Mouse (Mus musculus): Measurements from ENCODE around the gene Tmem50b. TPM values are rescaled to one million over a fixed set of nuclear protein-coding genes. Genes with fewer than 3 reads are reported as not detected.
"Not testable (repeated sequence)": the region's sequence is repeated elsewhere in the genome, so short reads cannot be mapped to it uniquely, and the experiment has no call there.

Tmem50b gene
- polyA plus RNA-seq (2014; fragmentation: Nextera tagmentation; extraction: Ambion mirVana), result 113 and 118 TPM in 2 replicates

- Histone ChIP-seq H3K9me3 (ENCODE audit: control insufficient read depth, low read length) (no peaks in the 10 kb centered on the region), H3K9ac (replicated peaks; ENCODE audit: low read depth, low read length) (peak within 1 kb of the TSS; percentile 78), H3K4me3 (ENCODE audit: low read depth, low read length) (peak within 1 kb of the TSS; percentile 89), H3K4me2 (ENCODE audit: low read depth, low read length) (peak within 1 kb of the TSS; percentile 80), H3K4me1 (ENCODE audit: control insufficient read depth, insufficient read depth, low read length) (peaks cover 8% of the 10 kb centered on the region; the same call in 1 of the 2 replicates), H3K36me3 (ENCODE audit: control insufficient read depth, insufficient read depth, low read length) (no peaks in the 10 kb centered on the region), H3K27me3 (ENCODE audit: control insufficient read depth, insufficient read depth, low read length) (no peaks in the 10 kb centered on the region; the same call in 1 of the 2 replicates), H3K27ac (ENCODE audit: low read depth, low read length) (peak within 1 kb of the TSS; percentile 76)
- 2% methylated on average over 31 of the region's 34 CpGs for WGBS
- ATAC-seq (ENCODE audit: low read depth), result peak; percentile 99
Measured at GRCm38 (mm10) chr16:91597672-91598010, at the start of gene Tmem50b. Tmem50b (minus strand) TSS chr16:91597800.

GRCm38 (mm10) chr16:91646681-91647419 is 49.2 kb upstream of the Tmem50b start, which contains the start of gene Gart:
Gart (minus strand) TSS chr16:91646952.
- under 1% methylated on average over 59 of the region's 59 CpGs for WGBS
- ATAC-seq (ENCODE audit: low read depth), result peak; percentile 87
- peak within 1 kb of the TSS; percentile 85 for H3K9ac ChIP-seq (replicated peaks; ENCODE audit: low read depth, low read length)
- H3K9me3 ChIP-seq (ENCODE audit: control insufficient read depth, low read length), result no peaks in the 10 kb centered on the region
- H3K27me3 ChIP-seq (ENCODE audit: control insufficient read depth, insufficient read depth, low read length), result no peaks in the 10 kb centered on the region
- peak within 1 kb of the TSS; percentile 87 for H3K4me2 ChIP-seq (ENCODE audit: low read depth, low read length)
- H3K36me3 ChIP-seq (ENCODE audit: control insufficient read depth, insufficient read depth, low read length), result peaks cover 4% of the 10 kb centered on the region; the same call in 1 of the 2 replicates
- H3K4me3 ChIP-seq (ENCODE audit: low read depth, low read length), result peak within 1 kb of the TSS; percentile 80
- peaks cover 12% of the 10 kb centered on the region for H3K4me1 ChIP-seq (ENCODE audit: control insufficient read depth, insufficient read depth, low read length)
- peak within 1 kb of the TSS; percentile 97 for H3K27ac ChIP-seq (ENCODE audit: low read depth, low read length)

- under 1% methylated on average over 11 of the region's 11 CpGs for WGBS
- peak overlapping the region; percentile 80 for H3K4me3 ChIP-seq (ENCODE audit: low read depth, low read length)
- H3K36me3 ChIP-seq (ENCODE audit: control insufficient read depth, insufficient read depth, low read length), result peaks cover 7% of the 10 kb centered on the region; the same call in 1 of the 2 replicates
- H3K4me2 ChIP-seq (ENCODE audit: low read depth, low read length), result peak overlapping the region; percentile 87
- H3K9ac ChIP-seq (replicated peaks; ENCODE audit: low read depth, low read length), result peak overlapping the region; percentile 85; the same call in 1 of the 2 replicates
- ATAC-seq (ENCODE audit: low read depth), result no peak
- H3K27me3 ChIP-seq (ENCODE audit: control insufficient read depth, insufficient read depth, low read length), result no peaks in the 10 kb centered on the region
- H3K4me1 ChIP-seq (ENCODE audit: control insufficient read depth, insufficient read depth, low read length), result peaks cover 12% of the 10 kb centered on the region
- peak overlapping the region; percentile 97; the same call in 1 of the 2 replicates for H3K27ac ChIP-seq (ENCODE audit: low read depth, low read length)
- no peaks in the 10 kb centered on the region for H3K9me3 ChIP-seq (ENCODE audit: control insufficient read depth, low read length)
Measured at GRCm38 (mm10) chr16:91645995-91646602, 48.5 kb upstream of the Tmem50b start.

GRCm38 (mm10) chr16:91645420-91645819 is 47.8 kb upstream of the Tmem50b start:
- H3K4me3 ChIP-seq (ENCODE audit: low read depth, low read length); H3K9ac ChIP-seq (replicated peaks; ENCODE audit: low read depth, low read length); ATAC-seq (ENCODE audit: low read depth); H3K4me2 ChIP-seq (ENCODE audit: low read depth, low read length); H3K27ac ChIP-seq (ENCODE audit: low read depth, low read length); H3K27me3 ChIP-seq (ENCODE audit: control insufficient read depth, insufficient read depth, low read length); H3K9me3 ChIP-seq (ENCODE audit: control insufficient read depth, low read length); H3K36me3 ChIP-seq (ENCODE audit: control insufficient read depth, insufficient read depth, low read length): not testable (repeated sequence)
- peaks cover 12% of the 10 kb centered on the region for H3K4me1 ChIP-seq (ENCODE audit: control insufficient read depth, insufficient read depth, low read length)
- no CpG with 5 or more reads among the region's 2 CpGs for WGBS

GRCm38 (mm10) chr16:91644901-91645300 is 47.3 kb upstream of the Tmem50b start:
- Histone ChIP-seq H3K4me1 (ENCODE audit: control insufficient read depth, insufficient read depth, low read length) (peaks cover 9% of the 10 kb centered on the region), H3K9me3 (ENCODE audit: control insufficient read depth, low read length) (no peaks in the 10 kb centered on the region), H3K27me3 (ENCODE audit: control insufficient read depth, insufficient read depth, low read length) (no peaks in the 10 kb centered on the region), H3K9ac (replicated peaks; ENCODE audit: low read depth, low read length) (no peak overlapping the region), H3K27ac (ENCODE audit: low read depth, low read length) (no peak overlapping the region), H3K36me3 (ENCODE audit: control insufficient read depth, insufficient read depth, low read length) (peaks cover 10% of the 10 kb centered on the region; the same call in 1 of the 2 replicates), H3K4me2 (ENCODE audit: low read depth, low read length) (no peak overlapping the region), H3K4me3 (ENCODE audit: low read depth, low read length) (no peak overlapping the region)
- no peak for ATAC-seq (ENCODE audit: low read depth)
- WGBS, result 90% methylated on average over 2 of the region's 2 CpGs

- Histone ChIP-seq H3K4me2 (ENCODE audit: low read depth, low read length) (no peak overlapping the region), H3K27ac (ENCODE audit: low read depth, low read length) (no peak overlapping the region), H3K9me3 (ENCODE audit: control insufficient read depth, low read length) (no peaks in the 10 kb centered on the region), H3K36me3 (ENCODE audit: control insufficient read depth, insufficient read depth, low read length) (peaks cover 50% of the 10 kb centered on the region; the same call in 1 of the 2 replicates), H3K9ac (replicated peaks; ENCODE audit: low read depth, low read length) (no peak overlapping the region), H3K27me3 (ENCODE audit: control insufficient read depth, insufficient read depth, low read length) (no peaks in the 10 kb centered on the region), H3K4me1 (ENCODE audit: control insufficient read depth, insufficient read depth, low read length) (no peaks in the 10 kb centered on the region), H3K4me3 (ENCODE audit: low read depth, low read length) (no peak overlapping the region)
- WGBS, result 93% methylated on average over 8 of the region's 8 CpGs
- ATAC-seq (ENCODE audit: low read depth), result no peak
Measured at GRCm38 (mm10) chr16:91640171-91640570, 42.6 kb upstream of the Tmem50b start.

- 95% methylated on average over 2 of the region's 2 CpGs for WGBS
- H3K36me3 ChIP-seq (ENCODE audit: control insufficient read depth, insufficient read depth, low read length), result peaks cover 53% of the 10 kb centered on the region; the same call in 1 of the 2 replicates
- no peak overlapping the region for H3K4me2 ChIP-seq (ENCODE audit: low read depth, low read length)
- H3K4me1 ChIP-seq (ENCODE audit: control insufficient read depth, insufficient read depth, low read length), result no peaks in the 10 kb centered on the region
- no peak overlapping the region for H3K27ac ChIP-seq (ENCODE audit: low read depth, low read length)
- ATAC-seq (ENCODE audit: low read depth), result no peak
- H3K4me3 ChIP-seq (ENCODE audit: low read depth, low read length), result no peak overlapping the region
- no peaks in the 10 kb centered on the region for H3K9me3 ChIP-seq (ENCODE audit: control insufficient read depth, low read length)
- no peaks in the 10 kb centered on the region for H3K27me3 ChIP-seq (ENCODE audit: control insufficient read depth, insufficient read depth, low read length)
- H3K9ac ChIP-seq (replicated peaks; ENCODE audit: low read depth, low read length), result no peak overlapping the region
Measured at GRCm38 (mm10) chr16:91639636-91640035, 42.0 kb upstream of the Tmem50b start.

- WGBS, result 95% methylated on average over 5 of the region's 5 CpGs
- no peak for ATAC-seq (ENCODE audit: low read depth)
Measured at GRCm38 (mm10) chr16:91639161-91639560, 41.6 kb upstream of the Tmem50b start.

GRCm38 (mm10) chr16:91633641-91634040 is 36.0 kb upstream of the Tmem50b start:
- no peak overlapping the region for H3K4me2 ChIP-seq (ENCODE audit: low read depth, low read length)
- WGBS, result 93% methylated on average over 12 of the region's 12 CpGs
- H3K27me3 ChIP-seq (ENCODE audit: control insufficient read depth, insufficient read depth, low read length), result no peaks in the 10 kb centered on the region
- peaks cover 54% of the 10 kb centered on the region for H3K36me3 ChIP-seq (ENCODE audit: control insufficient read depth, insufficient read depth, low read length)
- no peaks in the 10 kb centered on the region for H3K4me1 ChIP-seq (ENCODE audit: control insufficient read depth, insufficient read depth, low read length)
- no peak overlapping the region for H3K9ac ChIP-seq (replicated peaks; ENCODE audit: low read depth, low read length)
- no peak overlapping the region for H3K27ac ChIP-seq (ENCODE audit: low read depth, low read length)
- no peaks in the 10 kb centered on the region for H3K9me3 ChIP-seq (ENCODE audit: control insufficient read depth, low read length)
- H3K4me3 ChIP-seq (ENCODE audit: low read depth, low read length), result no peak overlapping the region
- no peak for ATAC-seq (ENCODE audit: low read depth)

More at GRCm38 (mm10) chr16:91639161-91639560, 41.6 kb upstream of the Tmem50b start:
- Histone ChIP-seq H3K27me3 (ENCODE audit: control insufficient read depth, insufficient read depth, low read length) (no peaks in the 10 kb centered on the region), H3K9me3 (ENCODE audit: control insufficient read depth, low read length) (no peaks in the 10 kb centered on the region), H3K9ac (replicated peaks; ENCODE audit: low read depth, low read length) (no peak overlapping the region), H3K4me1 (ENCODE audit: control insufficient read depth, insufficient read depth, low read length) (no peaks in the 10 kb centered on the region), H3K4me2 (ENCODE audit: low read depth, low read length) (no peak overlapping the region), H3K36me3 (ENCODE audit: control insufficient read depth, insufficient read depth, low read length) (peaks cover 53% of the 10 kb centered on the region; the same call in 1 of the 2 replicates), H3K4me3 (ENCODE audit: low read depth, low read length) (no peak overlapping the region), H3K27ac (ENCODE audit: low read depth, low read length) (no peak overlapping the region)
